Mouse (Mus musculus): Measurements from ENCODE around the gene Lrrc40. TPM values are rescaled to one million over a fixed set of nuclear protein-coding genes. Genes with fewer than 3 reads are reported as not detected.
A peak's percentile ranks its signal among the peaks of the same experiment; 100 is the strongest.
"Not testable (repeated sequence)": the region's sequence is repeated elsewhere in the genome, so short reads cannot be mapped to it uniquely, and the experiment has no call there.

Lrrc40 gene
- total RNA-seq, 2 experiments from 2014 or later = 36.1 to 37.6 TPM

- DNase-seq (ENCODE audit: low spot score in 2 of 2) = no peak
These were observed 41.4 kb downstream of the Lrrc40 start for GRCm38 (mm10) chr3:158077828-158078227.

GRCm38 (mm10) chr3:158091601-158092000, 55.1 kb downstream of the Lrrc40 start:
- peak; percentile 26 to 36 for DNase-seq (ENCODE audit: low spot score in 2 of 2)

GRCm38 (mm10) chr3:158093919-158094318, 57.5 kb downstream of the Lrrc40 start:
- no peak for DNase-seq (ENCODE audit: low spot score in 2 of 2)

- DNase-seq (ENCODE audit: low spot score in 2 of 2) = not testable (repeated sequence)
These were observed 65.6 kb downstream of the Lrrc40 start for GRCm38 (mm10) chr3:158102043-158102442.

GRCm38 (mm10) chr3:158102530-158102929, 66.1 kb downstream of the Lrrc40 start:
- not testable (repeated sequence) for DNase-seq (ENCODE audit: low spot score in 2 of 2)

- DNase-seq (ENCODE audit: low spot score in 2 of 2) = no peak
These were observed 67.0 kb downstream of the Lrrc40 start for GRCm38 (mm10) chr3:158103467-158103866.

- DNase-seq (ENCODE audit: low spot score in 2 of 2) = no peak
These were observed 68.8 kb downstream of the Lrrc40 start for GRCm38 (mm10) chr3:158105260-158105659.

Other genes with a start within 250 kb of the Lrrc40 start
- 1 to 10 TPM; 7.9 to 8.2 TPM for gene Cth, start 111.6 kb upstream of the Lrrc40 start, total RNA-seq (2021)
- gene Ankrd13c, start 89.4 kb upstream of the Lrrc40 start, total RNA-seq (2021) = 100 to 1,000 TPM; 116 to 117 TPM
- gene Srsf11, start within 50 bp of the Lrrc40 start, total RNA-seq (2021) = 100 to 1,000 TPM; 175 to 195 TPM